Comparison of ENCODE assay signal across 21 mouse cellular contexts in the genomic region with DNA sequence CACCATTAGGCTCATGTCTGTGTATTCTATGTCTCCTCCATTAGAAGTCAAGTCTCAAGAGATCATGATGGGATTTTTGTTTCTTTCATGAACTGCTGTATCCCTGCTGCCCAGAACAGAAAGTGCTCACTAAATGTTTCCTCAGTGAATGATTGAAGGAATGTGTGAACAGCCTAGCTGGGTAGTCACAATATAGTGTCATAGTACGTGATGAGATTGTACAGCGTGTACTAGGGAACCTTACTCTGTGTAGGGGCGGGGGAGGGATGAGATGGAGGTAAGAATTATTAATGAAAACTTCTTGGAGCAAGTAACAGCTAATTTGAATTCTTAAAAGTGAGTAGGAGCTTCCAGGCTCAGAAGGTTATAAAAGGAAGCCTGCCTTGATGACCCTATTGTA. TPM values are rescaled to one million over a fixed set of nuclear protein-coding genes. Genes with fewer than 3 reads are reported as not detected.
DNase-seq lines count a peak whose midpoint lies in the region; ATAC-seq and TF ChIP-seq lines count a peak whose summit lies in the region.
"Had no signal": no experiment of that assay in that cellular context is flagged by ENCODE, and none has a peak within 500 bp of the region (broad histone marks: within the 10 kb centered on the region; RNA-seq: fewer than 3 reads in every experiment).

No protein-coding gene starts in this region.

- H3K27me3 ChIP-seq in kidney, postnatal 0 days (ENCODE audit: insufficient read depth, low read length) = no peaks in the 10 kb centered on the region
- H3K27me3 ChIP-seq: embryonic facial prominence, embryonic 13.5 days; embryonic facial prominence, embryonic 15.5 days; forebrain, embryonic 12.5 days had no signal

- no peaks in the 10 kb centered on the region for H3K9me3 ChIP-seq in kidney, postnatal 0 days (replicated peaks; ENCODE audit: low read length)
- H3K9me3 ChIP-seq: embryonic facial prominence, embryonic 13.5 days; embryonic facial prominence, embryonic 15.5 days; forebrain, embryonic 10.5 days; forebrain, embryonic 12.5 days had no signal

- no peaks in the 10 kb centered on the region for H3K4me1 ChIP-seq in kidney, postnatal 0 days (replicated peaks; ENCODE audit: insufficient read depth, low read length)
- H3K4me1 ChIP-seq: embryonic facial prominence, embryonic 13.5 days; embryonic facial prominence, embryonic 15.5 days; forebrain, embryonic 10.5 days; forebrain, embryonic 12.5 days had no signal

- no peak overlapping the region for H3K9ac ChIP-seq in kidney, postnatal 0 days (ENCODE audit: low read depth, low read length)
- H3K9ac ChIP-seq: embryonic facial prominence, embryonic 13.5 days; embryonic facial prominence, embryonic 15.5 days; forebrain, embryonic 12.5 days had no signal

- no peak overlapping the region for H3K4me2 ChIP-seq in kidney, postnatal 0 days (ENCODE audit: low read length)
- H3K4me2 ChIP-seq: embryonic facial prominence, embryonic 13.5 days; embryonic facial prominence, embryonic 15.5 days; forebrain, embryonic 12.5 days had no signal

- WGBS in kidney, postnatal 0 days = 57% methylated on average over 3 of the region's 3 CpGs

- H3K27ac ChIP-seq in kidney, postnatal 0 days = no peak overlapping the region
- H3K27ac ChIP-seq: embryonic facial prominence, embryonic 13.5 days; embryonic facial prominence, embryonic 15.5 days; forebrain, embryonic 10.5 days; forebrain, embryonic 12.5 days had no signal

- H3K36me3 ChIP-seq in kidney, postnatal 0 days (ENCODE audit: insufficient read depth, low read length) = no peaks in the 10 kb centered on the region
- H3K36me3 ChIP-seq: embryonic facial prominence, embryonic 13.5 days; embryonic facial prominence, embryonic 15.5 days; forebrain, embryonic 10.5 days; forebrain, embryonic 12.5 days had no signal

- no peak overlapping the region for H3K4me3 ChIP-seq in kidney, postnatal 0 days (replicated peaks; ENCODE audit: low read depth, low read length)
- H3K4me3 ChIP-seq: embryonic facial prominence, embryonic 13.5 days; embryonic facial prominence, embryonic 15.5 days; erythroblast, embryonic 14.5 days; forebrain, embryonic 10.5 days; forebrain, embryonic 12.5 days had no signal

- no peak for TF ChIP-seq CTCF in kidney, postnatal 0 days (IDR thresholded peaks at IDR 0.05; ENCODE audit: low read depth)

- DNase-seq in kidney, adult 9 months = peak; percentile 33
- DNase-seq in kidney, adult 8-10 months = no peak
- peak; percentile 11 for DNase-seq in kidney, postnatal 0 days (ENCODE audit: low spot score)
- DNase-seq in kidney, postnatal 25 days = no peak
- DNase-seq: adrenal gland, adult 2 months; adrenal gland, postnatal 10 days; adrenal gland, postnatal 25 days; cerebellum, adult 11 months; cerebellum, adult 18-20 months; cerebellum, adult 8-10 months; cerebellum, adult 9-11 months; cerebellum, postnatal 14 days; cerebellum, postnatal 36 days; embryo, embryonic 11 days had no signal

- peak; percentile 84; the same call in 1 of the 2 replicates for ATAC-seq in kidney, postnatal 0 days (replicated peaks; ENCODE audit: low FRiP score, low read depth)
- ATAC-seq: forebrain, embryonic 14.5 days; forebrain, embryonic 16.5 days had no signal

RNA-seq across cellular contexts. Expression of gene Fhl1, which starts 30.3 kb away (rescaled TPM):
- 93.3 and 98.5 TPM in 2 replicates for polyA plus RNA-seq in kidney, postnatal 0 days (2015; fragmentation: Nextera tagmentation; extraction: Ambion mirVana)

Comparison
In these comparisons a context has a peak if more than half of its experiments do, and no peak if none do; other contexts are left out.
1. DNase-seq: peak in kidney, adult 9 months (single experiment) and kidney, postnatal 0 days (single experiment); none in kidney, adult 8-10 months (0 of 2) and kidney, postnatal 25 days (0 of 2).